Mouse (Mus musculus): ENCODE measurements at regions not wholly inside any gene's neighbourhood (a gene's known extent, or its start where the extent isn't known, plus 50 kb on each side); places are given as distances from the start of the nearest gene placed in this dataset.

DNA sequence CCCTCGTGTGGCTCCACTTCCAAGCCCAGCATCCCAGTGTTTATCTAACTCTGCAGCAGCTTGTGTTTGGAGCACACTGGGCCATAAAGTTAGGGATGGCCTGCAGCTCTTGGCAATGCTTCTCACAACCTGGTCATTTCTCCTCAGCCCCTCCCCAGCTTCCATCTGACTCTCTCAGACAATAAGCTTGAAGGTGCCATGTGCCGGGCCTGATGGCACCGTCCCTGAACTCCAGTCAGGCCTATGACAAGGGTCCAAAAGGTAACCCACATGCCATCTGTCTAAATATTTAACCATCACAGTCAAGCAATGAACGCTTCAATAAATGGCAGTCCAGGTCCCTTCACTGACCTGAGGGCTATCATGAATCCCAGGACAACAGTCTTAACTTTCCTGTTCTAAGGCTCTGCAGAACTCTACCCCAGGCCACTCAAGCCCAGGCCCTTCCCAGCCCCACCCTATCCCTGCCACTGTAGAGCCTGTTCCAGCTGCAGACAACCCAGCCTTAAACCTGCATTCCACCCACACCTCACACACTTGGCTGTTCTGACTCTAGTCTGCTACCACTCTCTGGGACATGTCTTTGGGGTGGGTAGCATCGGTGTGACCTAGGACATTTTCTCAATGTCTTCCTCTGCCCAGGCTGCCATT lies 111.8 kb downstream of the Banf2 start:
- TF ChIP-seq USF2 (conservative IDR thresholded peaks at IDR 0.05; ENCODE audit: low read depth, low read length), result no peak
- TF ChIP-seq ZNF384 (IDR thresholded peaks at IDR 0.05; ENCODE audit: low read depth, low read length), result no peak
- TF ChIP-seq ZKSCAN1 (IDR thresholded peaks at IDR 0.05; ENCODE audit: borderline replicate concordance, low read depth, low read length), result no peak
- TF ChIP-seq HCFC1 (IDR thresholded peaks at IDR 0.05; ENCODE audit: low read depth, low read length), result no peak
- no peak for TF ChIP-seq CTCF (conservative IDR thresholded peaks at IDR 0.05 in 1 of 2, IDR thresholded peaks at IDR 0.05 in 1 of 2; ENCODE audit: low read depth in 2 of 2, low read length in 2 of 2)
- no peak for TF ChIP-seq CHD1 (IDR thresholded peaks at IDR 0.05; ENCODE audit: low read depth, low read length)
